Mouse (Mus musculus) embryonic facial prominence, embryonic 10.5 days (tissue): Measurements from ENCODE around the gene Rapsn. TPM values are rescaled to one million over a fixed set of nuclear protein-coding genes. Genes with fewer than 3 reads are reported as not detected.
A peak's percentile ranks its signal among the peaks of the same experiment; 100 is the strongest.

ENCODE experiments used
- DNase-seq: peaks from one replicate; pipeline ENCODE4 v3.0.0-alpha.2; 2017; ENCODE audit warnings: low spot score
- H3K27ac ChIP-seq: fragments of 300-500 bp; sonication (generic); replicated peaks from 2 replicates; pipeline ENCODE4 v1.5.1; 2016; ENCODE audit warnings: mild to moderate bottlenecking
- H3K27me3 ChIP-seq: fragments of 300-500 bp; sonication (generic); replicated peaks from 2 replicates; pipeline ENCODE4 v1.6.1; 2016; ENCODE audit warnings: low read depth, mild to moderate bottlenecking; ENCODE audit not compliant: poor library complexity, severe bottlenecking
- H3K36me3 ChIP-seq: fragments of 300-500 bp; sonication (generic); replicated peaks from 2 replicates; pipeline ENCODE4 v1.6.1; 2016; ENCODE audit warnings: mild to moderate bottlenecking, moderate library complexity
- H3K4me1 ChIP-seq: fragments of 300-500 bp; sonication (generic); 2 replicates; pipeline ENCODE4 v1.6.1; 2016
- H3K4me3 ChIP-seq: fragments of 300-500 bp; sonication (generic); 2 replicates; pipeline ENCODE4 v1.5.1; 2016; ENCODE audit warnings: mild to moderate bottlenecking, moderate library complexity
- H3K9me3 ChIP-seq: fragments of 300-500 bp; sonication (generic); 2 replicates; pipeline ENCODE4 v1.6.1; 2016; ENCODE audit warnings: mild to moderate bottlenecking
- WGBS: fragments of 180-500 bp; shearing (Covaris S2); methylation state at CpG from one replicate; pipeline ENCODE4 v1.1.7; 2016; 5-methylcytosine and 5-hydroxymethylcytosine counted together
- polyA plus RNA-seq: library from polyadenylated mRNA; unstranded; fragments of >200 nt; fragmentation: Nextera tagmentation; extraction: Ambion mirVana; gene quantifications from 2 replicates; pipeline ENCODE4 v1.2.1, GENCODE M21; 2016

Rapsn gene
- polyA plus RNA-seq, 1 experiment from 2014 or later, result 1.2 TPM

GRCm38 (mm10) chr2:91086392-91087237 is 51.2 kb downstream of the Rapsn start:
- 70% methylated on average over 9 of the region's 9 CpGs for WGBS
- Histone ChIP-seq H3K4me1 (peaks cover 23% of the 10 kb centered on the region), H3K27ac (peak overlapping the region; percentile 4; the same call in 1 of the 2 replicates), H3K27me3 (no peaks in the 10 kb centered on the region), H3K4me3 (no peak overlapping the region), H3K36me3 (no peaks in the 10 kb centered on the region), H3K9me3 (no peaks in the 10 kb centered on the region)
- no peak for DNase-seq

DNA sequence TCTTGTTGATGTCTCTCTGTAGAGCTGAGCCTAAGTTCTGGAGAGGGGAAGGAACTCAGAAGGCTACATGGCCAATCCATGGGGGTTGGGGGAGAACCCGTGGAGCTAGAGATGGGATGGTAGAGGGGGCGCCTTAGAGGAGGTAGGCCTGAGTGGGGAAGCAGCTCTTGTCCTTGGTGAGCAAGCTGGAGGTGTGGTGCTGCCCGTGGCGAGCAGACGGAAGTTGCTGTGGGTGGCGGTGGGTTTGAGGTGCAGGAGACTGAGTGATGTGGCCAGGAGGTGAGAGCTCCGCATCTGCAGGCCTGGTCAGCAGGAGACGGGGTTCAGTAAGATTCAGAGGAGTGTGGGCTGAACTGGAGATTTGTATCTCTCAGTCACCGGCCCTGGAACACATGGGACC is 52.0 kb downstream of the Rapsn start:
- H3K4me3 ChIP-seq, result no peak overlapping the region
- no peaks in the 10 kb centered on the region for H3K27me3 ChIP-seq
- no peak for DNase-seq
- peaks cover 23% of the 10 kb centered on the region for H3K4me1 ChIP-seq
- no peaks in the 10 kb centered on the region for H3K9me3 ChIP-seq
- 90% methylated on average over 9 of the region's 9 CpGs for WGBS
- no peaks in the 10 kb centered on the region for H3K36me3 ChIP-seq
- H3K27ac ChIP-seq, result no peak overlapping the region

DNA sequence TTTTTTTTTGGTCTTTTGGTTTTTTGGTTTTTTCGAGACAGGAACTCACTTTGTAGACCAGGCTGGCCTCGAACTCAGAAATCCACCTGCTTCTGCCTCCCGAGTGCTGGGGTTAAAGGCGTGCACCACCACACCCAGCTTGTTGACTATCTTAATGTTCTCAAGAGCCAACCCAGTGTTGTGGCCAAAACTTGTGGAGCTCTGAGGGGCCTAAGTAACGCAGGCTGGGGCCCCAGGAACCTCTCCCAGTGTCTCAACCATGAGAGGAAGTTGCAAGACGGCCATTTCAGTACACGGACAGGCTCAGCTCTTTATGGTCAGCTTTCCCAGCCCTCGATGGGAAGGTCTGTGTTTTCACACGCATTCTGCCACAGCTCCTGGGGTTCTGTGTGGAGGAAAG is 53.6 kb downstream of the Rapsn start:
- peaks cover 16% of the 10 kb centered on the region for H3K4me1 ChIP-seq
- no peak overlapping the region for H3K4me3 ChIP-seq
- no peaks in the 10 kb centered on the region for H3K36me3 ChIP-seq
- H3K9me3 ChIP-seq, result no peaks in the 10 kb centered on the region
- no peak for DNase-seq
- WGBS, result 85% methylated on average over 9 of the region's 9 CpGs
- no peak overlapping the region for H3K27ac ChIP-seq
- no peaks in the 10 kb centered on the region for H3K27me3 ChIP-seq

DNA sequence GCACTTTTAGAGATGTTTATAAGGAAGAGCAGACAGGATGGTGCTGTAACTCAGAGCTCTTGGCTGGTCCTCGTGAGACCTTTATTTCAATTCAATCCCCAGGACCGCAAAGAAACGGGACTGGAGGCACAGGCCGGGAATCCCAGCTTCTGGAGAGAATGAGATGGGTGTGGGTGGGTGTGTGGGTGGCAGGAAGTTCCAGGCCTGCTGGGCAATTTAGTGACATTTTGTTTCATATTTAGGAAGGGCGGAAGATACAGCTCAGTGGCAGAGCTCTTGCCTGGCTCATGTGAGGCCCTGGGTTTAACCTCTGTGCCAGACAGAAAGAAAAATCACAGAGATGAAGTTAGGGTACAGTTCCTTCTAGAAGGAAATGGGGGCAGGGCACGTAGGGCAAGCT is 54.8 kb downstream of the Rapsn start:
- DNase-seq, result no peak
- Histone ChIP-seq H3K9me3 (no peaks in the 10 kb centered on the region), H3K27me3 (no peaks in the 10 kb centered on the region), H3K27ac (no peak overlapping the region), H3K4me1 (peaks cover 7% of the 10 kb centered on the region), H3K36me3 (no peaks in the 10 kb centered on the region), H3K4me3 (no peak overlapping the region)
- 82% methylated on average over 6 of the region's 6 CpGs for WGBS

DNA sequence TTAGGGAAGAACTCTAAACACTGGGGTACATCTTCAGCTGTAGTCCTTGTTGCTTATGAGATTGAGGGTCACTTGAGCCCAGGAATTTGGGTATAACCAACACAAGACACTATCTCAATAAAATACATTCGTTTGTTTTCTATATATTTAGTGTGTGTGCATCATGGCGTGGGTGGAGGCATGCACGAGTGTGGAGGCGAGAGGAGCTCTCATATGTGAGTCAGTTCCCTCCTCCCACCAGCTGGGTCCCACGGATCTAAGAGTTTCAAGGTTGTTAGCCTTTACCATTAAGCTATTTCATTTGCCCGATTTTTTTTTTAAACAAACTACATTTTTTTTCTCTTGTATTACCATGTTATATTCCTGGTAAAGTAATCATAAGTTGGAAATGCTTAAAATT is 55.4 kb downstream of the Rapsn start:
- no peak for DNase-seq
- Histone ChIP-seq H3K27ac (no peak overlapping the region), H3K9me3 (no peaks in the 10 kb centered on the region), H3K36me3 (no peaks in the 10 kb centered on the region), H3K4me3 (no peak overlapping the region), H3K27me3 (no peaks in the 10 kb centered on the region), H3K4me1 (peaks cover 7% of the 10 kb centered on the region)
- 80% methylated on average over 6 of the region's 6 CpGs for WGBS

Other genes starting within 250 kb of the Rapsn start
- 248 and 251 TPM in 2 replicates for gene Mtch2, start 188.5 kb upstream of the Rapsn start, polyA plus RNA-seq
- gene C1qtnf4, start 149.8 kb upstream of the Rapsn start, polyA plus RNA-seq, result 2.8 and 4.9 TPM in 2 replicates
- gene Kbtbd4, start 130.9 kb upstream of the Rapsn start, polyA plus RNA-seq, result 58.1 and 59.4 TPM in 2 replicates
- gene Ndufs3, start 130.8 kb upstream of the Rapsn start, polyA plus RNA-seq, result 201 and 206 TPM in 2 replicates
- 139 and 145 TPM in 2 replicates for gene Celf1, start 95.2 kb upstream of the Rapsn start, polyA plus RNA-seq
- gene Psmc3, start 18.4 kb downstream of the Rapsn start, polyA plus RNA-seq, result 371 and 378 TPM in 2 replicates
- gene Slc39a13, start 34.8 kb downstream of the Rapsn start, polyA plus RNA-seq, result 20.3 and 24.2 TPM in 2 replicates
- gene Spi1, start 46.8 kb downstream of the Rapsn start, polyA plus RNA-seq, result 2.3 and 2.8 TPM in 2 replicates
- 0.07 and 0.82 TPM in 2 replicates for gene Mybpc3, start 82.5 kb downstream of the Rapsn start, polyA plus RNA-seq
- gene Madd, start 148.2 kb downstream of the Rapsn start, polyA plus RNA-seq, result 12.1 and 13.4 TPM in 2 replicates
- 1.1 and 1.4 TPM in 2 replicates for gene Nr1h3, start 167.2 kb downstream of the Rapsn start, polyA plus RNA-seq
- 26.0 and 29.0 TPM in 2 replicates for gene Acp2, start 167.3 kb downstream of the Rapsn start, polyA plus RNA-seq
- gene Ddb2, start 201.4 kb downstream of the Rapsn start, polyA plus RNA-seq, result 9.3 and 9.9 TPM in 2 replicates
- gene Pacsin3, start 220.3 kb downstream of the Rapsn start, polyA plus RNA-seq, result 33.4 and 33.6 TPM in 2 replicates
- 101 and 102 TPM in 2 replicates for gene Arfgap2, start 229.4 kb downstream of the Rapsn start, polyA plus RNA-seq